Mouse (Mus musculus) spleen, adult 18-20 months (tissue): Measurements from ENCODE around the gene 1600014C23Rik.

Source experiments
- DNase-seq, 2 experiments: peaks; one replicate each; pipeline ENCODE4 v3.0.0; 2022; ENCODE audit warnings: mixed read lengths in 2 of 2

Gene 1600014C23Rik

GRCm38 (mm10) chr17:45685171-45686092 is 48.2 kb downstream of the 1600014C23Rik start:
- DNase-seq: peak in 1 of 2 experiments; percentile 49

- no peak for DNase-seq
Measured at GRCm38 (mm10) chr17:45684667-45685131, 48.9 kb downstream of the 1600014C23Rik start.
